Comparison of ENCODE assay signal across 14 mouse cellular contexts in the genomic region with DNA sequence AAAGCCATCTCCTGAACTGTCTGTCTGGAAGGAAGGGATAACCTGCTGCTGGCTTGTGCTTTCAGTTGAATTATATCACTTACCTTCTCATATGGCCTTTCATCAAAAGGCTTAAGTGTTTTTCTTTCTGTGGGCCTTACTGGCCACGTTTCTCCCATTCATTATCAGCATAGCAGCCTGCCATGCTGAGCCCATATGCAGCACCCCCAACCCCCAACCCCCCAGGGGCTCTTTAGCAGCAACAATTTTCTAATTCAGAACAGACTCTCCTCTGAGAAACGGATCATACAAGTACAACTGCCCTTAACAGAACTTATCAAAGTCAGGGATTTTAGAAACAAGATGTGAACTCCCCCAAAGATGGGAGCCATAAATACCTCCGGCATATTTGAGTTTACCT.
"Had no signal": no experiment of that assay in that cellular context is flagged by ENCODE, and none has a peak within 500 bp of the region (broad histone marks: within the 10 kb centered on the region; RNA-seq: fewer than 3 reads in every experiment).

No protein-coding gene starts in this region.

- H3K4me2 ChIP-seq: liver, embryonic 12.5 days; lung, embryonic 14.5 days; midbrain, embryonic 12.5 days; neural tube, embryonic 12.5 days; stomach, embryonic 15.5 days had no signal

- H3K36me3 ChIP-seq: liver, embryonic 12.5 days; midbrain, embryonic 12.5 days; neural tube, embryonic 12.5 days; stomach, embryonic 15.5 days had no signal

- ATAC-seq: liver, embryonic 12.5 days had no signal

- H3K9me3 ChIP-seq: liver, embryonic 12.5 days; midbrain, embryonic 12.5 days; neural tube, embryonic 12.5 days; stomach, embryonic 15.5 days had no signal

- H3K27ac ChIP-seq: left cerebral cortex, adult 2 months; liver, embryonic 12.5 days; macrophage; midbrain, embryonic 12.5 days; neural tube, embryonic 12.5 days; stomach, embryonic 15.5 days had no signal

- H3K9ac ChIP-seq: liver, embryonic 12.5 days; lung, embryonic 14.5 days; midbrain, embryonic 12.5 days; neural tube, embryonic 12.5 days; stomach, embryonic 15.5 days had no signal

- H3K4me1 ChIP-seq: liver, embryonic 12.5 days; megakaryocyte, embryonic 14.5 days; midbrain, embryonic 12.5 days; neural tube, embryonic 12.5 days; stomach, embryonic 15.5 days had no signal

- DNase-seq: kidney, adult 8-10 months; kidney, postnatal 25 days; lung, embryonic 14.5 days; lung, postnatal 14 days; retina, postnatal 1 day; thymus, adult 2 months; thymus, postnatal 36 days had no signal

- H3K4me3 ChIP-seq: left cerebral cortex, adult 2 months; liver, embryonic 12.5 days; megakaryocyte, embryonic 14.5 days; midbrain, embryonic 12.5 days; neural tube, embryonic 12.5 days; stomach, embryonic 15.5 days had no signal

- H3K27me3 ChIP-seq: liver, embryonic 12.5 days; megakaryocyte, embryonic 14.5 days; midbrain, embryonic 12.5 days; neural tube, embryonic 12.5 days; stomach, embryonic 15.5 days had no signal
